10 mouse cellular contexts compared by ENCODE assay signal in genomic region chr15:86069011-86069791, GRCm38 (mm10). TPM values are rescaled to one million over a fixed set of nuclear protein-coding genes. Genes with fewer than 3 reads are reported as not detected.
A peak's percentile ranks its signal among the peaks of the same experiment; 100 is the strongest.
DNase-seq lines count a peak whose midpoint lies in the region; ATAC-seq lines count a peak whose summit lies in the region.
"Had no signal": no experiment of that assay in that cellular context is flagged by ENCODE, and none has a peak within 500 bp of the region (broad histone marks: within the 10 kb centered on the region; RNA-seq: fewer than 3 reads in every experiment).

No protein-coding gene starts in this region.

- intact Hi-C loops in heart, postnatal 25 days (cut with DNase I): no loop called here
- intact Hi-C loops in heart, postnatal 10 days (cut with DNase I): no loop called here

- DNase-seq in forebrain, embryonic 11.5 days (ENCODE audit: low spot score): no peak
- no peak for DNase-seq in midbrain, embryonic 10.5 days (ENCODE audit: low spot score)
- DNase-seq in cerebellum, postnatal 25 days: peak; percentile 72 to 78
- DNase-seq in natural killer cell, adult 2 months (ENCODE audit: low spot score in 2 of 2): peak; percentile 69 to 76
- no peak for DNase-seq in heart, postnatal 25 days (ENCODE audit: low spot score)
- DNase-seq in heart, postnatal 10 days: no peak
- DNase-seq: embryo, embryonic 11 days had no signal

- H3K36me3 ChIP-seq in forebrain, embryonic 15.5 days: no peaks in the 10 kb centered on the region; the same call in 1 of the 2 replicates
- no peaks in the 10 kb centered on the region for H3K36me3 ChIP-seq in forebrain, embryonic 11.5 days (ENCODE audit: control insufficient read depth, insufficient read depth, low read length)
- H3K36me3 ChIP-seq in midbrain, embryonic 16.5 days (ENCODE audit: control insufficient read depth, insufficient read depth, low read length): 0 out of 2 replicates have a peak, but pooled peaks cover 2% of the 10 kb centered on the region
- H3K36me3 ChIP-seq in midbrain, embryonic 10.5 days: peaks cover 6% of the 10 kb centered on the region
- H3K36me3 ChIP-seq: stomach, embryonic 15.5 days had no signal

- no peak overlapping the region for H3K4me3 ChIP-seq in forebrain, embryonic 15.5 days
- H3K4me3 ChIP-seq in forebrain, embryonic 11.5 days (ENCODE audit: low read depth, low read length): no peak overlapping the region
- H3K4me3 ChIP-seq in midbrain, embryonic 16.5 days (ENCODE audit: low read depth, low read length): no peak overlapping the region
- no peak overlapping the region for H3K4me3 ChIP-seq in midbrain, embryonic 10.5 days
- H3K4me3 ChIP-seq: stomach, embryonic 15.5 days had no signal

- H3K4me2 ChIP-seq in forebrain, embryonic 15.5 days (replicated peaks): no peak overlapping the region
- no peak overlapping the region for H3K4me2 ChIP-seq in forebrain, embryonic 11.5 days (ENCODE audit: low read depth, low read length, severe bottlenecking)
- H3K4me2 ChIP-seq in midbrain, embryonic 16.5 days (ENCODE audit: low read length): no peak overlapping the region
- H3K4me2 ChIP-seq: stomach, embryonic 15.5 days had no signal

- WGBS in forebrain, embryonic 15.5 days: 80% methylated on average over 10 of the region's 10 CpGs
- 81% methylated on average over 10 of the region's 10 CpGs for WGBS in forebrain, embryonic 11.5 days
- 71% methylated on average over 10 of the region's 10 CpGs for WGBS in midbrain, embryonic 16.5 days
- 81% methylated on average over 10 of the region's 10 CpGs for WGBS in midbrain, embryonic 10.5 days

- no peaks in the 10 kb centered on the region for H3K9me3 ChIP-seq in forebrain, embryonic 15.5 days
- H3K9me3 ChIP-seq in forebrain, embryonic 11.5 days (ENCODE audit: control insufficient read depth, low read length): no peaks in the 10 kb centered on the region
- H3K9me3 ChIP-seq in midbrain, embryonic 16.5 days (replicated peaks; ENCODE audit: control insufficient read depth, low read length, poor library complexity, severe bottlenecking): no peaks in the 10 kb centered on the region
- no peaks in the 10 kb centered on the region; the same call in 1 of the 2 replicates for H3K9me3 ChIP-seq in midbrain, embryonic 10.5 days (replicated peaks)
- H3K9me3 ChIP-seq: stomach, embryonic 15.5 days had no signal

- ATAC-seq in forebrain, embryonic 15.5 days (replicated peaks): no peak
- no peak for ATAC-seq in forebrain, embryonic 11.5 days (replicated peaks; ENCODE audit: low FRiP score)
- ATAC-seq in midbrain, embryonic 16.5 days: no peak

- no peaks in the 10 kb centered on the region for H3K27me3 ChIP-seq in forebrain, embryonic 15.5 days
- H3K27me3 ChIP-seq in forebrain, embryonic 11.5 days (ENCODE audit: control insufficient read depth, insufficient read depth, low read length): no peaks in the 10 kb centered on the region
- no peaks in the 10 kb centered on the region for H3K27me3 ChIP-seq in midbrain, embryonic 16.5 days (ENCODE audit: control insufficient read depth, insufficient read depth, low read depth, low read length)
- H3K27me3 ChIP-seq in midbrain, embryonic 10.5 days (ENCODE audit: low read depth, poor library complexity, severe bottlenecking): no peaks in the 10 kb centered on the region
- H3K27me3 ChIP-seq: stomach, embryonic 15.5 days had no signal

- no peak overlapping the region for H3K9ac ChIP-seq in forebrain, embryonic 15.5 days (replicated peaks)
- no peak overlapping the region for H3K9ac ChIP-seq in forebrain, embryonic 11.5 days (ENCODE audit: low read length)
- H3K9ac ChIP-seq in midbrain, embryonic 16.5 days (ENCODE audit: low read depth, low read length): no peak overlapping the region
- H3K9ac ChIP-seq: stomach, embryonic 15.5 days had no signal

- H3K4me1 ChIP-seq in forebrain, embryonic 15.5 days: peaks cover 59% of the 10 kb centered on the region
- H3K4me1 ChIP-seq in forebrain, embryonic 11.5 days (replicated peaks; ENCODE audit: control insufficient read depth, insufficient read depth, low read length): peaks cover 3% of the 10 kb centered on the region; the same call in 1 of the 2 replicates
- H3K4me1 ChIP-seq in midbrain, embryonic 16.5 days (ENCODE audit: control insufficient read depth, insufficient read depth, low read length): peaks cover 19% of the 10 kb centered on the region
- peaks cover 44% of the 10 kb centered on the region for H3K4me1 ChIP-seq in midbrain, embryonic 10.5 days

- H3K27ac ChIP-seq in forebrain, embryonic 15.5 days (replicated peaks): peak overlapping the region; percentile 71
- H3K27ac ChIP-seq in forebrain, embryonic 11.5 days (ENCODE audit: low read depth, low read length): no peak overlapping the region
- H3K27ac ChIP-seq in midbrain, embryonic 16.5 days (ENCODE audit: low read length): peak overlapping the region; percentile 58
- H3K27ac ChIP-seq in midbrain, embryonic 10.5 days (replicated peaks): no peak overlapping the region
- H3K27ac ChIP-seq: stomach, embryonic 15.5 days had no signal

RNA-seq across cellular contexts. Expression of gene Gramd4, which starts 11.7 kb away (rescaled TPM):
- 48.8 and 52.9 TPM in 2 replicates for polyA plus RNA-seq in forebrain, embryonic 15.5 days (2015; fragmentation: Nextera tagmentation; extraction: Ambion mirVana)
- polyA plus RNA-seq in forebrain, embryonic 11.5 days (2014; fragmentation: Nextera tagmentation; extraction: Ambion mirVana): 15.5 and 16.6 TPM in 2 replicates
- polyA plus RNA-seq in midbrain, embryonic 16.5 days (2015; fragmentation: Nextera tagmentation; extraction: Ambion mirVana): 36.0 and 36.7 TPM in 2 replicates
- 14.3 and 16.7 TPM in 2 replicates for polyA plus RNA-seq in midbrain, embryonic 10.5 days (2016; fragmentation: Nextera tagmentation; extraction: Ambion mirVana)
- total RNA-seq in heart, postnatal 25 days (2021): 10 to 100 TPM; 30.4 to 34.7 TPM
- 10 to 100 TPM; 37.2 to 42.1 TPM for total RNA-seq in heart, postnatal 10 days (2021)

RNA-seq across cellular contexts. Expression of gene Celsr1, which starts 35.6 kb away (rescaled TPM):
- polyA plus RNA-seq in forebrain, embryonic 15.5 days (2015; fragmentation: Nextera tagmentation; extraction: Ambion mirVana): 5.8 and 7.2 TPM in 2 replicates
- polyA plus RNA-seq in forebrain, embryonic 11.5 days (2014; fragmentation: Nextera tagmentation; extraction: Ambion mirVana): 7.3 and 7.9 TPM in 2 replicates
- polyA plus RNA-seq in midbrain, embryonic 16.5 days (2015; fragmentation: Nextera tagmentation; extraction: Ambion mirVana): 1.1 and 1.3 TPM in 2 replicates
- 3.4 and 3.6 TPM in 2 replicates for polyA plus RNA-seq in midbrain, embryonic 10.5 days (2016; fragmentation: Nextera tagmentation; extraction: Ambion mirVana)
- 1 to 10 TPM; 6.6 to 7.2 TPM for total RNA-seq in heart, postnatal 25 days (2021)
- 10 to 100 TPM; 15.1 to 17.1 TPM for total RNA-seq in heart, postnatal 10 days (2021)

Comparison
In these comparisons a context has a peak if more than half of its experiments do, and no peak if none do; other contexts are left out.
1. H3K27ac ChIP-seq: peak in forebrain, embryonic 15.5 days (single experiment) and midbrain, embryonic 16.5 days (single experiment); none in forebrain, embryonic 11.5 days (single experiment) and midbrain, embryonic 10.5 days (single experiment).
2. DNase-seq: peak in cerebellum, postnatal 25 days (2 of 2) and natural killer cell, adult 2 months (2 of 2); none in forebrain, embryonic 11.5 days (single experiment), midbrain, embryonic 10.5 days (single experiment), heart, postnatal 25 days (single experiment) and heart, postnatal 10 days (0 of 2).